Mouse (Mus musculus): Measurements from ENCODE around the gene Runx1. TPM values are rescaled to one million over a fixed set of nuclear protein-coding genes. Genes with fewer than 3 reads are reported as not detected.

Gene Runx1
- total RNA-seq, 2 experiments from 2014 or later, result 8.8 to 14.8 TPM

DNA sequence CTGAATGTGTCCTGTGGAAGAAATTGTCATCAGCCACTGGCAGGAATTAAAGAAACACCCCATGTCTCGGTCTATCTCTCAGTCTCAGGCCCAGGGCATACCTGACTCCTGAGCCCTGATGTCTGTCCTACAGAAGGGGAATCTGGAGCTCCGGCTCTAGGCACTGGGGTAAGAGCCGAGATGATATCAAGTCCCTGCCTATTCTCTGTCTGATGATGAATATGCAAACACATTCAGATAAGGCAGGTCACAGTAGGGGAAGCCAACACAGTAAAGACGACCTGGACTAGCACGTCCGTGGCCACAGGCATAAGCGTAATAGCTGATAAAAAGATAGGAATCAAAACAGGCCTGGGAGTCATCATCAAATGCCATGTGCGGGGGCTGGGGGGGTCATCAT, 32.2 kb downstream of the Runx1 start:
- no peak for DNase-seq

DNA sequence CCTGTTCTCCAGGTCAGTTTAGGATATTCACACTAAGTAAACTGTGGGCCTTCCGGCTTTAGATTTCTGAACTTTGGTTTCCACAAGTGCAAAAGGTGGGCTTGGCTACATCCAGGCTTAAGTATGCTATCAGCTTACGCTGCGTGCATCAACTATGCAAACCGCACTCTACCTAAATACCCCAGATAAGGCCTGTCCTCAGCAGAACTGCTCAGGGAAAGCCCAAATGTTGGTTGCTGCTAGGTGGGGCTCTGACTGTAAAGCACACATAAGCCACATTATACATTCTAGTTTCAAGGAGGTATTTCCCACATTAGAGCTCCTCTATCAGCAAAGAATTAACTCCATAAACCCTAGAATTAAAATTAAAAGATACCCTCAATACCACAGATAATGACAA, 33.0 kb downstream of the Runx1 start:
- DNase-seq, result no peak

DNA sequence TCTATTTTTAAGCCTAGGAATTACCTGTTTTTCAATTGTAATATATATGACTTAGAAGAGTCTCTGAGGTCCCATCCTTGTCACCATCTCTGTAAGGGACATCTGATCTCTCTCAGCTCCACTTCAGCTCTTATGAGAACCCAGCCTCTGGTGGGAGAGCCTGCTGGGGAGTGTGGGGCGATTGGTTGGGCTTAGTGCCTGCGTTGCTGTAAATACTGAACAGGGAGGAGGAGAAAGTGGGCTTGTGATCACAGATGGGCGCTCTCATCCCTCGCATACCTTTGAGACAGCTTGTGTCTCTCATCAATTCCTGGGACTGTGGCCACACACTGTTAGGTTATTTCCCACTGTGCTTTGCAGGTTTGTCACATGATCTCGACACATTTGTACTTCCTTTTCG, 35.3 kb downstream of the Runx1 start:
- no peak for DNase-seq

DNA sequence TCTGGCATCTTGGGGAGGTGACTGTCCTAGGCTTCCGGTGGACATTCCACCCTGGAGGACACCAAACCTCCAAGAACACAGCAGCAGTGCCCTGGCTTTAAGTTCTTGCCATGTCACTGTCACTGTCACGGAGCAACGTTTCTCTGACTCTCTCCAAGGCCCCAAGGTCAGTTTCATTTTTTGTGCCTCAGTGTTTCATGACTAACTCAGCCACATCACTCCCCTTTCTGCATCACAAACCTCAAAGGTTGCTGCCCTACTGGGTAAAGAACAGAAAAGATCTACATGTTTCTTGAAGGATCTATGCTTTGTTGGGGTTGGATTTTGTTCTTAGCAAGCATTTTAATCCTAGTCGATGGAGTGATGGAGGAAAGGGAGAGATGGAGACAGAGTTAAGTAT, 36.1 kb downstream of the Runx1 start:
- DNase-seq, result no peak

DNA sequence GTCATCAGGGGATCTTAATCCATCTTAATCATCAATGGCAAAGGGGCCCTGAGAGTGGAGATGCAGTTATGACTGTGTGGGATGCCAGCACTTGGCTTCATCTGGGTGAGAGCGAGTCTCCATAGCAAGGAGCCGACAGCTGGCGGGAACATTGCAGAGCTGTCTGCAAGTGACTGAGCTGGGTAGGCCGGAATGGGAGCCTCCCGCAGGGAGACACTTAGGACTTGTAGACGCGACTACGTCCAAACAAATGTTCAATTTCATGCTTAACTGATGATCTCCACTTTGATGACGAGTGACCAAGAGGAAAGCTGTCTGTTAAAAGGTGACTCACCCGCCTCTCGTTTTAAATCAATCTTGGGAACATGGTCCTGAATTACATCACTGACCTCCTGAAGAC, 37.5 kb downstream of the Runx1 start:
- DNase-seq, result no peak

DNA sequence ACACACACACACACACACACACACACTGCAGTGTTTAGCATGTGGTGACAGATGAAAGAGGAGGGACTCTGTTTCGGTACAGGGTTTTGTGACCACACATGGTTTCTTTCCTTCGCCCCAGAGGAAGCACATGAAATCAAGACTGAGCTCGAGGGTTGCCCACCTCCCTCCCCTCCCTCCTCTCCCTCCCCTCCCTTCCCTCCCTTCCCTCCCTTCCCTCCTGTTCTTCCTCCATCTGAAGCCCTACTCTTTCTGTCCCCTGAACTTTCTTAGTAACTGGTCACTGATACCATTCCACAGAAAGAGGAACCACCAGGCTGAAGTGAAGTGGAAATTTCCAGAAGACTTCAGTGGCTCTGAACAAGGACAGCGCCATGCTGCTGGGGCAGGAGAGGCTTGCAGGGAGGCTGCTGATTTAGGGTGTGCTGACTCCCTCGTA, 39.0 kb downstream of the Runx1 start:
- DNase-seq, result no peak

DNA sequence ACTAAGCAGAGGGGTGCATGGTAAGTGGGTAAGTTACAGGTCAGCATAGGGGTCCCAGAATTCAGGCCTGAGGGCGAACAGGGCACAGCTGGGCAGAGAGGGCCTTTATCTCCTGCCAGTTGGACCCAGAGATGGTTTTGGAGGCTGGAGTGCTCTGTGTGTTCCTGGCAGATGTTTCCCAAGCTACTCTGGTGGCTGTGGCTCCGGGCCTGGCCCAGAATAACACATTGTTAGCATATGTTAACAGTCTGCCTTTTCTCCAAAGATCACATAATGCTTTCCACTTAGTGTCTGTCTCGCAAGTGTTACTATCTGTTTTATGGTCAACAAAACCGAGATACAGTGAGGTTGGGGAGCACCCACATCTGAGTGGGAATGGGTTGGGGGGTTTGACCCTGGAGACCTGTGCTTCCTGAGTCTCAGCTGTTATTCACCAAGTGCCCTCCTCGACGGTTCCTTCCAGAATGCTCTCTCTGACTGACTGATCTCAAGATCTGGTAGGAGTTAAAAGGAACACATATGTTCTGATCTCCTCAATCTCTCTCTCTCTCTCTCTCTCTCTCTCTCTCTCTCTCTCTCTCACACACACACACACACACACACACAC, 39.6 kb downstream of the Runx1 start:
- DNase-seq, result no peak

DNA sequence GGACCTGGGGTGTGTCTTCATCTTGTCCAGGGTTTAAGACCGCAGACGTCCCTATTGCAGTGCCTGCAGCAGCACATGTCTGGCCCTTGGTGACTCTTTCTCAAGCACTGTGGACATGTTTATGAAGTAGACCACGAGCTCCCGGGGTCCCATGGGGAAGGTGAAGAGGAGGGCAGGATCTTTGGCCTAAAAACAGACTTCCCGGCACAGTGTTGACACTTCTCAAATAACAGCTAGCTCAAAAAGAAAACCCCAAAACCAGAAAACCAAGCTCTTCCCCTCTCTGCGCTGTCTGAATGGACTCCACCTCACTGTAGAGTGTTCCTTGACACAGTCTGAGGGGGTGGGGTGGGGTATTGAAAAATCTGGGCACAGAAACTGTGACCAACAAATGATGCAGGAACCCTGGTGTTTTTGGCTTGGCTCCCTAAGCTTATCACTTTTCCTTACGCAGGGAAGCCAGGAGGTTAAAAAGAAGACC, 42.3 kb downstream of the Runx1 start:
- DNase-seq, result no peak

DNA sequence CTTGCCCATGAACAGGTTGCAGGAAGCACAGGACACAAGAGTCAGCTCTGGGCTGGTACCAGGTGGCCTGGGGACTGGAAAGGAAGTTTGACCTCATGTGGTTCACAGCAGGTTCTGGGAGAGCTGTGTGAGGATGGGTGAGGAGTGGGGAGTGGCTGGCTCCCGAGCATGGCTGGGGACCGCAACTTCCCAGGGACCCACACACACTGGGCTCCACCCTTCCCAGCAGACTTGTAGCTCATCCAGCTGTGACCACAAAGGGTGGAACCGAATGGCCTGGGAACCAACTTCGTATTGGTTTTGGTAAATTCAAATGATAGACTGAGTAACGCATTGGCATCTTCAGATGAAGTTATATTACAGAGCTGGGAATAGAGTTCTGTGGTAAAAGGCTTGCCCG, 43.5 kb downstream of the Runx1 start:
- DNase-seq, result no peak

DNA sequence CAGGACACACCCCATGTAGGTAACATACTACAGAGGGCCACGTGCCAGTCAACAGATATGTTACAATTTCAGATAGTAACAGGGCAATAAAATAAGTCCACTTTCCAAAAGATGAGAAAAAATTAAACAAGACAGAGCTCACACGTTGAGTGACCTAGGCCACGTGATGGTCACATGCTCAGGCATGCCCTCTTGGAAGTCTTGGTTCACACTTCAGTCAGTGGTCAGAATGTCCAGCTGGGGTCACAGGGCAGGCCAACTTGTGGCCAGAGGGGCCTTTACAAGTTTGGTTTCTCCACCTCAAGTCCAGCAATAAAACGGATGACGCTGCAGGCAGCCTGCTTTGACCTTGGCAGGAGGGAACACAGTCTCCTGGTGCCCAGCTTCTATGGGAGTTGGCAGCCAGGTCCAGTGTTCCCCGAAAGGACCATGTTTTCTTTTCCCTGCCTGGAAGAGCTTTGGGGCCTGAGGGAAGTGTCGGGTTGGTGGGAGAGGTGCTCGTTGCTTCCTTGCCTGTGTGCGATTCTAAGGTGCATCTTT, 46.0 kb downstream of the Runx1 start:
- no peak for DNase-seq

DNA sequence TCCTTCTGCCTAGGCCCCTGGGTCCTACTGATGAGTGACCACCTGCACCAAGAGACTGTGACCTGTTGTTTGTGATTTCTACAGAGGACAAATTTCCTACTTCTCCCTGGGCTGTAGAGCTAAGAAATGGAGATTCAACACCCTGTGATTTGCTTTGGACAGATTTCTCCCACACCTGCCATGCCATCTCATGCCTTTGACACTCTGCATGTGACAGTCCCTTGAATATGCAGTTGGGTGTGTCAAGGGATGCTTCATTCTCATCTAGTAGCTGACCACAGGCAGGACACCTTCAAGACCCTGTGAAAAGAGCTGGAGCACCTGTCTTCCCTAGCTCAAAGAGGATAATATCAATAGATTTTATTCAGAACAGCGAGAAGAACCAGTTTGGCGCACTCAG, 46.8 kb downstream of the Runx1 start:
- DNase-seq, result no peak

DNA sequence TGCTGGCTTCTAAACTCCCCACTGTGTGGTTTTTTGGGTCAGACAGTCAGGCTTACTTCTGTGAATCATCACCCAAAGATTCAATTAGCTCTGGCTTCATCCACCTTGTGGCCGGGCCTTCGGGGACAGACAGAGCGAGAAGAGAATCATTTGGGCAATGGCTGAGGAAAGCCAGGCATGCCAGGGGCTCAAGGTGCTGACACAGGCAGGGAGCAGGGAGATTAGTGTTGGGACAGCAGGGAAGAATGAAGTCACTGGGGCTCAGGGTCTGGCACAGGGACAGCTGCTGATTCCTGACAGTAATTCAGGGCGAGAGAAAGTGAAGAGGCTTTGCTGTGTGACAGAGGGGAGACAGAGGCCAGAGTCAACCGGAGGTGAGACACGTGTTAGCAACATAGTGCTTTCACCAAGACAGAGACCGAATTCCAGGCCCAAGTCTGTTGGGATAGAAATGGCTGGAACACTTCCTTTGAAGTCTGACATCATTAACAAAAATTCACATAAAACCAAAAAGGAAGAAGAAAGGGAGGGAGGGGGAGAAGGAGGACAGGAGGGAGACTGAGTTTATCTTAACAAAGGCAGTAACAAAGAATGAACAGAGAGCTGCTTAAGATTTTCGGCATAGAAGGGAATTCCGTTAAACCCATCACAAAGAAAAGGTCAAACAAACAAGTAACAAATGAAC, 47.7 kb downstream of the Runx1 start:
- no peak for DNase-seq

DNA sequence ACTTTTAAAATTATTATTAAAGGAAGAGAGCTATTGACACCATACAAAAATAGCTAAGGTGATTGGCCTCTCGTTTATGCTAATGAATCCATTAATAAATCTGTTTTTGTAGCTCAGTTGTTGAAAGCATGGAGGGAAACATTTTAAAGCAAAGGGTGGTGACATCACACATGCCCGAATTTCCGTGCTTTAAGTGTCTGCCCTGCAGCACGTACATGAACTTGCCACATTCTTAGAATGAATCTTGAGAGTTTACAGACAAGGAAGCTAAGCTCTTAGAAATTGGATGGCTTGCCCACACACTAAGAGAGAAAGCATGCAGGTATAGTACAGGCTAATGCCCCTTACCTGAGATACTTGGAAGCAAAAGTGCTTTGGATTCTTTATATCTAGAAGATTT, 58.1 kb downstream of the Runx1 start:
- DNase-seq, result no peak

DNA sequence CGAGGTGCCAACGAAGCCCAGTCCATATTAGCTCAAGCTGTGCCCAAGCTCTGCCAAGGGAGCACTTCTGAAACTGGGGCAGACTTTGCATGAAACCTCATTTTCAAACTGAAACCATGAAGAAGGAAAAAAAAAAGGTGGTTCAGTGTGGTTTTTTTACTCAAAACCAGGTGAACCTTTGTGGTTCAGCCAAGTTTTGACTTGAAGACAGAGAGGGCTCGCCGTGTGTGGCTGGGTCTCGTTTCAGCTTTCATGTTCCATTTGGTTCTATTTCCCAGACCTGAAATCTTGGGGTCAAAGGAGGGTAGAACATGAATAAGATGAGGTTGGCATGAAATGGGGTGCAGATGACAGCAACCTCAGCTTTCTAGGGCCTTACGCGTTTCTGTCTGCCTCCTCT, 58.5 kb downstream of the Runx1 start:
- no peak for DNase-seq

DNA sequence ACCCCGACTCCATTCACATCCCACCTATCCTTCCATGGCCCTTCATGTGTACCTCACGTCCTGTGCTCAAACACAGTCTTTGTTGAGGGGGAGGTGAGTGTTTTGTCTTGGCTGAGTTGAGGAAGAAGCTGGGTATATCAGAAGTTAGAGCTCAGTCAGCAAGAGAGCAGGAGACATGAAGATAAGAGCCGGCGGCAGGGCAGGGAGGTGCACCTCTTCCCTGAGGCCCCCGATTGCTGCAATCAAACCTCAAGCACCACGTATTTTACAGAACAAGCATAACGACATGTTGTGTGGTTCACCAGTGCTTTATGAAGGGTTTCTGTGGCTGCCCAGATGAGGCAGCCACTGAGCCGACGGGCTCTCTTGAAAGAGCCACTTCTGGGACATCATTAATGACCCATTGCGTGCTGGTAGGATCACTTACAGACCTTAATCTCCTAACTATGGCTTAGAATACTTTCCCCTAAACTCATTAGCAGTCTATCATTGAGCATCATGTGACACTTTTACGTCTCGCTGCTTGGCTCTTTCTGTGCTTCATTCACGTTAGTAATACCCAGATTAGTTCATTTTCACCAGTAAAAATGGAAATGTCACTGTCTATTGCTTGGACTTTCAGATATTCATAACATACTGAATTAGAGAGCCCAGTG, 61.1 kb downstream of the Runx1 start:
- DNase-seq, result no peak

DNA sequence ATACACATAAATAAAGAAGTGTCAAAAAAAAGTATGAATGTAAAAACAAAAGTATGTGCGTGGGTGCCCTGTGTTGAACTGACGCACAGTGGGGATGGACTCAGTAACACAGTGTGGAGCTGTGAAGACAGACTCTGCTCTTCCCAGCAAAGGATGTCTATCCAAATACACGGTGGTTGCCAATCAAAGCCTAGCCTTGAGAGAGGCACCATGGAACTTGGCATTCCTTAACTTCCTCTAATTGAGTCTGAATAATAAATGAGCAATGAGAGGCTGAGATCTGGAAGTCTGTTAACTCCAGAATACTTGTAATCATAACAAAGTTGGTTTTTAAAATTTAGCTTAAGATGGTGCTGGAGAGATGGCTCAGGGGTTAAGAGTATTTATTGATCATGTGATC, 62.3 kb downstream of the Runx1 start:
- DNase-seq, result no peak

DNA sequence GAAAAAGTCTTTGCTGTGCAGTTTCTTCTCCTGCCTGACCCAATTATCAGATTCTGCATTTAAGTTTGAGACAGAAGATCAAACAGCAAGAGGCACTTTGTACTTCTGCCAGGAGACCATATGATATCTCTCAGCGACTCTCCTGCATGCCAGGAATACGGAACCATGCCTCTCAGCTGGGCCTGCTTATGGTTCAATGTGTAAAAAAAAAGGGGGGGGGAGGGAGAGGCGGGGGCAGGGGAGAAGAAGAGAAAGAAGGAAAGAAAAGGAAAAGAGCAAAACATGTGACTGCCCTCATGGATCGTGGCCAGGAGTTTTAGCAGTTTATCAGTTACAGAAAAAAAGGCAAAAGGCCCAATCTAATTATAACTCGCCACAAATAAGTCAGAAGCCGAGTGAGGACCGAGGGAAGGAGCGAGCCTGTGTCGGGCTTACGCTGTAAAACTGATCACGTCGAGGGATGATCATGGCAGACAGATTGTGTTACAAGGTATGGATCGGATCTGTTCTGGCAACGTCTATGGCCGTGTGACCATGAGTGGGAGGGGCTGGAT, 63.9 kb downstream of the Runx1 start:
- no peak for DNase-seq

DNA sequence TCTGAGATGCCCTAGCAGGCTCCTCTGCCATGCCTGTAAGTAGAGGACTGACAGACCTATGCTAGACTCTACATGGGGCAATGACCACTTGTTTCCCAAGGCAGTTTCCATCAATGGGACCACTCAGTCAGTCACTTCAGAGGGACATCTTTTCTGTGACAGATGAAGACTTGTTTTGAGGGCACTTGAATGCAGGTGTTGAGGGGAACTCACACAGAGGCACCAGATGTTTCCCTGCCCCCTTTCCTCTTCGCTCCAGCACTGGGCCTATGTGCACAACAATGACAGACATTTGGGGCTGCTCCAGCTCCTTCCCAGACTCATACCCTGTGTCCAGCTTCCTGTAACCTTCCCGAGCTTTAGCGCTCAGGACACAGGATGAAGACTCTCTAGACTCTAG, 65.9 kb downstream of the Runx1 start:
- no peak for DNase-seq

DNA sequence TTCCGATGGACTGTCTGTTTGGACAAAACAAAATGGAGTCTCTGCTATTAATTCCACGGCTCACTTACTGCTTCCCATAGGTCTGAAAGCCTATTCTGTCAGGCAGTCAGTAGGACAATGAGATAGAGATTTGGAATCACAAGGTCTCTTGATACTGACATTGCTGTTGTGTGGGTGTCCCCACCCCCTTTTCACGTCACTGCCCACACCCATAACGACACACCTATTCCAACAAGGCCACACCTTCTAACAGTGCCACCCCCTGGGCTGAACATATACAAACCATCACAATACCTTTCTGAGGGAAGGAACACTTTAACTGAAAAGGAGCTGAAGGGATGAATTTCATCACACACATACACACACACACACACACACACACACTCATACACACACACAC, 68.4 kb downstream of the Runx1 start:
- DNase-seq, result no peak

DNA sequence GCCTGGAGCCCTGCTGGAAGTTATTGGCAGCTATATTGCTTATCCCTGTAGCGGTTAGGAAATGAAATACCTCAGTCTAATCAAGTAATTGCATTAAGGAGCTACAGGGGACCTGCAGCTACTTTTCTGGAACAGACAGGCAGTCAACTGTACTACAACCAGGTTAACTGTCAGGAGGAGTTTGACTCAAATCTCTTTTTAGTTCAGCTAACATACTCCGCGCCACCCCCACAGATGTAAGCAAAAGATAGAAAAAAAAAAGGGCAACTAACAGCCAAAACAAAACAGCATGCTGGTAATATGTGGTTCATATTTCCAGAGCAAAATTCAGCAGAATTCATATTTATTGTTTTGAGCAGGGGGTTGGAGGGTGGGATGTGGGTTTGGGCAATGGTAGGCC, 72.0 kb downstream of the Runx1 start:
- DNase-seq, result no peak

DNA sequence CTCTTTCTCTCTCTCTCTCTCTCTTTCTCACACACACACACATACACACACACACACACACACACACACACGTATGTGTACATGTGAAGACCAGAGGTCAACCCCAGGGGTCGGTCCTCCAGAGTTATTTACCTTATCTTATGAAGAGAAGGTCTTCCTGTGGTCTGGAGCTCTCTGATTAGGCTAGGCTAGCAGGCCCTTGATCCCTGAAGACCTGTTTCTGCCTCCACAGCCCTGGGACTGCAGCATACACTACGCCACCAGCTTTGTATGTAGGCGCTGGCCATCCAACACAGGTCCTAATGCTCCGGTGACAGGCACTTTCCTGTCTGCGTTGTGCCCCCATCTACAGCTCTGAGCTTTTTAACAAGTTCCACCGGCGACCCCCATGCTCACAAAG, 72.8 kb downstream of the Runx1 start:
- no peak for DNase-seq

DNA sequence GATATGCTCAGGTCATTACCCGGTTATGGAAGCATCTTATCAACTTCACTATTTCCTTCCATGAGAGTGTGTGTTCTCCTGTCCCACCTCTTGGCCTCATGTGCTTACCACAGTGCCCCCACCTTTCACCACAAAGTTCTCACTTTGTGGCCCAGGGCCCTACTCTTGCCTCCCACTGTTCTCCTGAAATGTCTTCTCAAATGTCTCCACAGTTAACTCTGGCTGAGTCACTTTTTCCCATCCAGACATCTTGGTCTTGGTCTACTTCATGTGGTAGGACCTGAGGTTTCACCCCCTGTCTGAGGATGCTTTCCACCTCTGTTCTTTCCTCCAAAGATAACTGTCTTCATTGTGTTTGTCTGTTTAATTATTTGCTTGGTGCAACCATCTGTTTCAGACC, 77.7 kb downstream of the Runx1 start:
- no peak for DNase-seq

DNA sequence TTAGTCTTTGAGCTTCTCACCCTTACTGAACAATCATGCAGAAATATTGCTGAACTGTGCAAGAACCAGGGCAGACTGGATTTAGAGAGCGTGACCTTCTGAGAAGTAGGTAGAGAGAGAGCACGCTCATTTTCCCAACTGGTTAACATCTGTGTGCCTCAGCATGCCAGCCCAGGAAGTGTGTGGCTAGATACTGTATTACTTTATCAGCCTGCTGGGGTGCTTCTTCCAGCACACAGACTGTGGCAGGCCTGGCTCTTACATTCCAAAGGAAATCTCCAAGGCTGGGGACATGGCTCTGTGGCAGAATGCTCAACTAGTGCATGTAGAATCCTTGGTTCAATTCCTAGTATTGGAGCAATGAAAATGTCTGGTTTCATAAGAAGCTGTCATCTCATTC, 78.9 kb downstream of the Runx1 start:
- no peak for DNase-seq

All from gastrocnemius, postnatal 10 days (tissue).